Comparison of ENCODE assay signal across 17 mouse cellular contexts in the genomic region with DNA sequence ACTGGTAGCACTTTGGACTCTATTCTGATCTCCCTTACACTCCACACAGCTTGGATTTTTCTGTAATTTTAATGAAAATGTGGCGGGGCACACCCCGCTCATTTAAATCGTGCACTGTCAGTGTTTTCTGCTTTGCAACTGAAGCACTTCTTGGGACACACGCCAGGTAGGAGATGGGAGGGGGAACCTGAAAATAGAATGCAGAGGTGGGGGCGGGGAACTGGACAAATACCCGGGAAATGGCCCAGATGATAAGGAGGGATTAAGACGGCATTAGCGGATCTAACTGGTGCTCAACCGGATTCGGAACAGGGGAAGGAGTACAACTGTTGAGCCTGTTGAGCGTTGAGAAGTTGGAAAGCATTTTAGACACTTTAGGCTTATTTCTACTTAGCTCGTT.
DNase-seq lines count a peak whose midpoint lies in the region; ATAC-seq lines count a peak whose summit lies in the region.
"Had no signal": no experiment of that assay in that cellular context is flagged by ENCODE, and none has a peak within 500 bp of the region (broad histone marks: within the 10 kb centered on the region; RNA-seq: fewer than 3 reads in every experiment).

No protein-coding gene starts in this region.

- H3K4me2 ChIP-seq in heart, embryonic 15.5 days: peak overlapping the region; percentile 47
- H3K4me2 ChIP-seq: hindbrain, embryonic 13.5 days; limb, embryonic 13.5 days; lung, embryonic 15.5 days had no signal

- H3K4me1 ChIP-seq in heart, embryonic 15.5 days (replicated peaks): peaks cover 37% of the 10 kb centered on the region
- H3K4me1 ChIP-seq: hindbrain, embryonic 13.5 days had no signal

- H3K36me3 ChIP-seq in heart, embryonic 15.5 days: no peaks in the 10 kb centered on the region
- H3K36me3 ChIP-seq: hindbrain, embryonic 13.5 days; limb, embryonic 13.5 days; lung, embryonic 15.5 days had no signal

- 0 out of 2 replicates have a peak, but pooled peaks have one; percentile 26 for ATAC-seq in frontal cortex, adult (ENCODE audit: low TSS enrichment)
- ATAC-seq in heart, embryonic 15.5 days (replicated peaks; ENCODE audit: insufficient number of reproducible peaks, insufficient read depth, low FRiP score, low read depth): no peak
- ATAC-seq: forebrain, embryonic 14.5 days had no signal

- H3K4me3 ChIP-seq in heart, embryonic 15.5 days: no peak overlapping the region
- H3K4me3 ChIP-seq: hindbrain, embryonic 13.5 days; layer of hippocampus, adult 2 months; limb, embryonic 13.5 days; lung, embryonic 15.5 days had no signal

- no peak for DNase-seq in frontal cortex, postnatal 14 days (ENCODE audit: low spot score in 2 of 2)
- peak; percentile 14 for DNase-seq in lung, postnatal 10 days
- no peak for DNase-seq in lung, postnatal 4 days
- DNase-seq in yolk sac, embryonic 10.5 days (ENCODE audit: low spot score): peak; percentile 40
- no peak for DNase-seq in layer of hippocampus, adult 9-11 months
- no peak for DNase-seq in adrenal gland, postnatal 25 days
- DNase-seq: adrenal gland, postnatal 10 days; B cell, adult 2 months; cerebellum, adult 11 months; right cerebral cortex, postnatal 25 days had no signal

- no peaks in the 10 kb centered on the region for H3K9me3 ChIP-seq in heart, embryonic 15.5 days (replicated peaks)
- H3K9me3 ChIP-seq: hindbrain, embryonic 13.5 days; limb, embryonic 13.5 days; lung, embryonic 15.5 days had no signal

- no peak overlapping the region for H3K27ac ChIP-seq in heart, embryonic 15.5 days
- H3K27ac ChIP-seq: hindbrain, embryonic 13.5 days; layer of hippocampus, adult 2 months; limb, embryonic 13.5 days had no signal

- no peak overlapping the region for H3K9ac ChIP-seq in heart, embryonic 15.5 days
- H3K9ac ChIP-seq: hindbrain, embryonic 13.5 days; limb, embryonic 13.5 days; lung, embryonic 15.5 days had no signal

- WGBS in heart, embryonic 15.5 days: 41% methylated on average over 12 of the region's 12 CpGs

- no peaks in the 10 kb centered on the region for H3K27me3 ChIP-seq in heart, embryonic 15.5 days
- H3K27me3 ChIP-seq: lung, embryonic 15.5 days had no signal

Comparison
In these comparisons a context has a peak if more than half of its experiments do, and no peak if none do; other contexts are left out.
1. DNase-seq: peak in lung, postnatal 10 days (single experiment) and yolk sac, embryonic 10.5 days (single experiment); none in frontal cortex, postnatal 14 days (0 of 2), lung, postnatal 4 days (0 of 2), layer of hippocampus, adult 9-11 months (single experiment) and adrenal gland, postnatal 25 days (single experiment).